Mouse (Mus musculus) stomach, embryonic 15.5 days (tissue): ENCODE results near the gene Med27. TPM values are rescaled to one million over a fixed set of nuclear protein-coding genes. Genes with fewer than 3 reads are reported as not detected.

ENCODE experiments used
- ATAC-seq: fragments of 200-750 bp; cut with Nextera tagmentation; 2 replicates; pipeline ENCODE4 v1.8.0; 2017; ENCODE audit warnings: low read depth, moderate number of reproducible peaks, moderate TSS enrichment; ENCODE audit not compliant: insufficient read depth, low FRiP score
- H3K27ac ChIP-seq: fragments of 300-500 bp; sonication (generic); 2 replicates; pipeline ENCODE4 v1.5.1; 2015; ENCODE audit warnings: mild to moderate bottlenecking, inconsistent platforms
- H3K27me3 ChIP-seq: fragments of 300-500 bp; sonication (generic); replicated peaks from 2 replicates; pipeline ENCODE4 v1.6.1; 2015; ENCODE audit warnings: inconsistent platforms
- H3K36me3 ChIP-seq: fragments of 300-500 bp; sonication (generic); 2 replicates; pipeline ENCODE4 v1.6.1; 2015; ENCODE audit warnings: inconsistent platforms
- H3K4me1 ChIP-seq: fragments of 300-500 bp; sonication (generic); 2 replicates; pipeline ENCODE4 v1.6.1; 2015; ENCODE audit warnings: inconsistent platforms
- H3K4me2 ChIP-seq: fragments of 300-500 bp; sonication (generic); 2 replicates; pipeline ENCODE4 v1.6.1; 2015; ENCODE audit warnings: mild to moderate bottlenecking, inconsistent platforms
- H3K4me3 ChIP-seq: fragments of 300-500 bp; sonication (generic); replicated peaks from 2 replicates; pipeline ENCODE4 v1.5.1; 2015; ENCODE audit warnings: inconsistent platforms
- H3K9ac ChIP-seq: fragments of 300-500 bp; sonication (generic); 2 replicates; pipeline ENCODE4 v1.6.1; 2015; ENCODE audit warnings: inconsistent platforms
- H3K9me3 ChIP-seq: fragments of 300-500 bp; sonication (generic); 2 replicates; pipeline ENCODE4 v1.6.1; 2016; ENCODE audit warnings: inconsistent platforms
- WGBS: fragments of 180-500 bp; shearing (Covaris S2); methylation state at CpG from one replicate; pipeline ENCODE4 v1.1.7; 2015; 5-methylcytosine and 5-hydroxymethylcytosine counted together
- polyA plus RNA-seq: library from polyadenylated mRNA; unstranded; fragments of >200 nt; fragmentation: Nextera tagmentation; extraction: Ambion mirVana; gene quantifications from 2 replicates; pipeline ENCODE4 v1.2.1, GENCODE M21; 2015

Gene Med27
- polyA plus RNA-seq, 1 experiment from 2014 or later: 36.4 TPM

- Histone ChIP-seq H3K36me3 (no peaks in the 10 kb centered on the region), H3K9ac (no peak overlapping the region), H3K4me3 (no peak overlapping the region), H3K4me2 (no peak overlapping the region), H3K9me3 (no peaks in the 10 kb centered on the region), H3K4me1 (0 out of 2 replicates have a peak, but pooled peaks cover 4% of the 10 kb centered on the region), H3K27ac (no peak overlapping the region), H3K27me3 (no peaks in the 10 kb centered on the region)
- no peak for ATAC-seq
- WGBS: 77% methylated on average over 2 of the region's 2 CpGs
Measured at GRCm38 (mm10) chr2:29485519-29485918, 138.9 kb downstream of the Med27 start.

- Histone ChIP-seq H3K27me3 (no peaks in the 10 kb centered on the region), H3K36me3 (no peaks in the 10 kb centered on the region), H3K27ac (no peak overlapping the region), H3K4me3 (no peak overlapping the region), H3K4me2 (no peak overlapping the region), H3K9ac (no peak overlapping the region), H3K4me1 (0 out of 2 replicates have a peak, but pooled peaks cover 4% of the 10 kb centered on the region), H3K9me3 (no peaks in the 10 kb centered on the region)
- 67% methylated on average over 7 of the region's 7 CpGs for WGBS
- no peak for ATAC-seq
Measured at GRCm38 (mm10) chr2:29486491-29486890, 139.9 kb downstream of the Med27 start.

GRCm38 (mm10) chr2:29487652-29488051 lies 141.0 kb downstream of the Med27 start:
- Histone ChIP-seq H3K9me3 (no peaks in the 10 kb centered on the region), H3K36me3 (no peaks in the 10 kb centered on the region), H3K4me1 (no peaks in the 10 kb centered on the region), H3K4me2 (no peak overlapping the region), H3K27me3 (no peaks in the 10 kb centered on the region), H3K4me3 (no peak overlapping the region), H3K27ac (no peak overlapping the region), H3K9ac (no peak overlapping the region)
- ATAC-seq: no peak
- WGBS: 70% methylated on average over 2 of the region's 2 CpGs

- WGBS: 79% methylated on average over 13 of the region's 13 CpGs
- H3K4me2 ChIP-seq: no peak overlapping the region
- no peak overlapping the region for H3K27ac ChIP-seq
- no peaks in the 10 kb centered on the region for H3K36me3 ChIP-seq
- no peaks in the 10 kb centered on the region for H3K27me3 ChIP-seq
- H3K4me3 ChIP-seq: no peak overlapping the region
- no peak for ATAC-seq
- no peaks in the 10 kb centered on the region for H3K9me3 ChIP-seq
- H3K4me1 ChIP-seq: 0 out of 2 replicates have a peak, but pooled peaks cover 5% of the 10 kb centered on the region
- H3K9ac ChIP-seq: no peak overlapping the region
Measured at GRCm38 (mm10) chr2:29488379-29489236, 142.0 kb downstream of the Med27 start.

- Histone ChIP-seq H3K36me3 (no peaks in the 10 kb centered on the region), H3K4me1 (0 out of 2 replicates have a peak, but pooled peaks cover 6% of the 10 kb centered on the region), H3K27ac (no peak overlapping the region), H3K27me3 (no peaks in the 10 kb centered on the region), H3K4me2 (no peak overlapping the region), H3K4me3 (no peak overlapping the region), H3K9me3 (no peaks in the 10 kb centered on the region), H3K9ac (no peak overlapping the region)
- 75% methylated on average over 6 of the region's 6 CpGs for WGBS
- no peak for ATAC-seq
Measured at GRCm38 (mm10) chr2:29491656-29492055, 145.0 kb downstream of the Med27 start.

GRCm38 (mm10) chr2:29493396-29494031 lies 146.9 kb downstream of the Med27 start:
- Histone ChIP-seq H3K36me3 (no peaks in the 10 kb centered on the region), H3K9ac (no peak overlapping the region), H3K4me1 (0 out of 2 replicates have a peak, but pooled peaks cover 6% of the 10 kb centered on the region), H3K27me3 (no peaks in the 10 kb centered on the region), H3K4me2 (no peak overlapping the region), H3K27ac (no peak overlapping the region), H3K9me3 (no peaks in the 10 kb centered on the region), H3K4me3 (no peak overlapping the region)
- 52% methylated on average over 9 of the region's 9 CpGs for WGBS
- ATAC-seq: no peak

- Histone ChIP-seq H3K4me3 (no peak overlapping the region), H3K4me2 (no peak overlapping the region), H3K27me3 (no peaks in the 10 kb centered on the region), H3K27ac (no peak overlapping the region), H3K4me1 (0 out of 2 replicates have a peak, but pooled peaks cover 6% of the 10 kb centered on the region), H3K36me3 (no peaks in the 10 kb centered on the region), H3K9ac (no peak overlapping the region), H3K9me3 (no peaks in the 10 kb centered on the region)
- no peak for ATAC-seq
- 84% methylated on average over 2 of the region's 2 CpGs for WGBS
Measured at GRCm38 (mm10) chr2:29495271-29495670, 148.7 kb downstream of the Med27 start.

GRCm38 (mm10) chr2:29500601-29501350 lies 154.2 kb downstream of the Med27 start:
- Histone ChIP-seq H3K4me2 (no peak overlapping the region), H3K27ac (no peak overlapping the region), H3K27me3 (no peaks in the 10 kb centered on the region), H3K4me3 (no peak overlapping the region), H3K9me3 (no peaks in the 10 kb centered on the region), H3K9ac (no peak overlapping the region), H3K4me1 (no peaks in the 10 kb centered on the region), H3K36me3 (no peaks in the 10 kb centered on the region)
- ATAC-seq: no peak
- WGBS: 74% methylated on average over 9 of the region's 9 CpGs

GRCm38 (mm10) chr2:29501381-29501780 lies 154.8 kb downstream of the Med27 start:
- Histone ChIP-seq H3K27ac (no peak overlapping the region), H3K27me3 (no peaks in the 10 kb centered on the region), H3K4me3 (no peak overlapping the region), H3K4me2 (no peak overlapping the region), H3K9me3 (no peaks in the 10 kb centered on the region), H3K4me1 (no peaks in the 10 kb centered on the region), H3K9ac (no peak overlapping the region), H3K36me3 (no peaks in the 10 kb centered on the region)
- ATAC-seq: no peak
- 78% methylated on average over 4 of the region's 4 CpGs for WGBS

GRCm38 (mm10) chr2:29504848-29505247 lies 158.2 kb downstream of the Med27 start:
- Histone ChIP-seq H3K4me2 (no peak overlapping the region), H3K9me3 (no peaks in the 10 kb centered on the region), H3K4me1 (no peaks in the 10 kb centered on the region), H3K36me3 (no peaks in the 10 kb centered on the region), H3K4me3 (no peak overlapping the region), H3K27me3 (no peaks in the 10 kb centered on the region), H3K9ac (no peak overlapping the region), H3K27ac (no peak overlapping the region)
- 73% methylated on average over 6 of the region's 6 CpGs for WGBS
- ATAC-seq: no peak

- 70% methylated on average over 4 of the region's 4 CpGs for WGBS
- Histone ChIP-seq H3K27me3 (no peaks in the 10 kb centered on the region), H3K4me1 (no peaks in the 10 kb centered on the region), H3K4me3 (no peak overlapping the region), H3K36me3 (no peaks in the 10 kb centered on the region), H3K9me3 (no peaks in the 10 kb centered on the region), H3K27ac (no peak overlapping the region), H3K9ac (no peak overlapping the region), H3K4me2 (no peak overlapping the region)
- ATAC-seq: no peak
Measured at GRCm38 (mm10) chr2:29506411-29506810, 159.8 kb downstream of the Med27 start.

GRCm38 (mm10) chr2:29513131-29513530 lies 166.5 kb downstream of the Med27 start:
- Histone ChIP-seq H3K4me1 (0 out of 2 replicates have a peak, but pooled peaks cover 6% of the 10 kb centered on the region), H3K9me3 (no peaks in the 10 kb centered on the region), H3K9ac (no peak overlapping the region), H3K36me3 (no peaks in the 10 kb centered on the region), H3K27me3 (no peaks in the 10 kb centered on the region), H3K4me3 (no peak overlapping the region), H3K27ac (no peak overlapping the region), H3K4me2 (no peak overlapping the region)
- WGBS: 45% methylated on average over 7 of the region's 7 CpGs
- ATAC-seq: no peak
